Mouse (Mus musculus) layer of hippocampus, postnatal 14 days (tissue): ENCODE measurements around the gene Prodh2. TPM values are rescaled to one million over a fixed set of nuclear protein-coding genes. Genes with fewer than 3 reads are reported as not detected.

Experiments used
- DNase-seq, 2 experiments: peaks; one replicate each; pipeline ENCODE4 v3.0.0; 2021 to 2022; ENCODE audit warnings: low spot score in 2 of 2, mixed read lengths in 1 of 2
- microRNA-seq, 2 experiments: library from miRNA; unstranded; fragments of <30 nt; microRNA quantifications; one replicate each; pipeline ENCODE4 v1.2.0; 2021
- total RNA-seq, 2 experiments: library from RNA; stranded (reverse); gene quantifications; 2 replicates each; pipeline ENCODE4 v1.2.3; 2021

The Prodh2 gene
- total RNA-seq, 2 experiments from 2014 or later: not detected

GRCm38 (mm10) chr7:30544327-30544726 is 50.9 kb downstream of the Prodh2 start:
- DNase-seq: no peak

- no peak for DNase-seq
Observed at GRCm38 (mm10) chr7:30549880-30550279, 56.5 kb downstream of the Prodh2 start.

- no peak for DNase-seq
Observed at GRCm38 (mm10) chr7:30550603-30551002, 57.2 kb downstream of the Prodh2 start.

DNA sequence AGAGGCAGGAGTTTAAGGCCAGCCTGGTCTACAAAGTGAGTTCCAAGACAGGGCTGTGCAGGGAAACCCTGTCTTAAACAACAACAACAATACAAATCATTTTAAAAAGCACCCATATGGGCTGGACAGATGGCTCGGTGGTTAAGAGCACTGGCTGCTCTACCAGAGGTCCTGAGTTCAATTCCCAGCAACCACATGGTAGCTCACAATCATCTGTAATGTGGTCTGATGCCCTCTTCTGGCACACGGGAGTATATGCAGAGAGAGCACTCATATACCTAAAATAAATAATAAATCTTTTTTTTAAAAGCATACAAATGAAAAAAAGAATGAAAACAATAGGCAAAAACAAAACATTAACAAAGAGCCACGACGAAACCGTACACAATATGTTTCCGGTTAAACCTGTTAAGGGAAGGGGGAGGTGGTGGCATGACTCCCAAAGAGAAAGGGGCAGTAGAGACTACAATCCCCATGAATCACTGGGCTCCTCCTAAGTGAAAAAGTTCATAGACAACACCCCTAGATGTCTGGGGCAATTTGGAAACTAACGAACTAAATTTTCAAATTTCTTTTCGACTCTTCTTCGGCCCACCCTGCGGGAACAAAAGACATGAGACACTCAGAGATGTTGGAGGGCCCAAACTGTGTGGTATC is 58.2 kb downstream of the Prodh2 start:
- DNase-seq: no peak

GRCm38 (mm10) chr7:30552102-30553020 is 58.9 kb downstream of the Prodh2 start, which contains the start of the genes Hspb6 and Proser3:
Gene Hspb6 (plus strand): TSS chr7:30552178.
Gene Proser3 (minus strand): TSS chr7:30552299.
- DNase-seq: peak; percentile 97 to 99

DNA sequence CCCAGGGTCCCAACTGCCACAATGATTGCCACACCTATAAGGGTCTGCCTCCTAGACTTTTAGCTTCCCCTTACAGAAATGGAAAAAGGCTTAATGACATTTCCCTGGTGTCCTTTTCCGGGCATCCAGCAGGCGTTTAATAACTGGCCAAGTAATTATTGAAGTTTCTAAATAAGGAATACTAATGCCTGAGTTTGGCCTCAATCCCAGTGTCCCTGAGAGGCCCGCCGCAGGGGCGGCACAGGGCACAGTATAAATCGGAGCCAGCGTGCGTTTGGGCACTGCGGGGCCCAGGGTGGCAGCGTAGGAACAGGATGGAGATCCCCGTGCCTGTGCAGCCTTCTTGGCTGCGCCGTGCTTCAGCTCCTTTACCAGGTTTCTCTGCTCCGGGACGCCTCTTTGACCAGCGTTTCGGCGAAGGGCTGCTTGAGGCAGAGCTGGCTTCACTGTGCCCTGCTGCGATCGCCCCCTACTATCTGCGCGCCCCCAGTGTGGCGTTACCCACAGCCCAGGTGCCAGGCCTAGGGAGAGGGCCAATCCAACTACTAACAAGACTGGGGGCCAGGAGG is 59.7 kb downstream of the Prodh2 start:
- DNase-seq: no peak

- no peak for DNase-seq
Observed at GRCm38 (mm10) chr7:30553810-30554584, 60.6 kb downstream of the Prodh2 start.

DNA sequence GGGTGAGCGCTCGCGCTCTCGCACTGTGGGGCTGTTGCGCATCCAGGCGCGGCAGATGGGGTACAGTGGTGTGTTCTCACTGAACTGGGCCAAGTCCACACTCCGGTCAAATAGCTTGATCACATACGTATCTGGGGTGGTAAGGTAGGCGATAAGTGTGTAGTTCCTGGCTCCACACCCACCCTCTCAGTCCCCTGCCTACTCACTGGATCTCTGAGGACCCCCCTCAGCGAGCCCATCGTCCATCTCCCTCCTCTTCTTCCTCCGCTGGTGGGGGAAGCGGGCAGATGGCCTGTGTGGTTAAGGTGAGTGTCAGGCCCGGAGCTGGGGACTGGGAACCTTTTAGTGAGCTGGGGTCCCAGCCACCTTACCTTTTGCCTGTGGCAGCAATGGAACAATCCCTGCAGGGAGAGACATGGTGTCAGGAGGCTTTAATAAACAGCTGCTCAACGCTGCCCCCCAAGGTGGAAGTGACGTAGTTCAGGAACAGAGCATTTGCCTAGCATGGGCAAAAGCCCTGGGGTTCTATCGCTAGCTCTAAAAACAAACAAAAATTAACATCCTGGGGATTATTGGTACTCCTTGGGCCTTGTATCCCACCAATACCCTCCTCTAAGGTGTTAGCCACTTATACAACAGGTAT is 63.6 kb downstream of the Prodh2 start:
- DNase-seq: no peak

GRCm38 (mm10) chr7:30557901-30558514 is 64.6 kb downstream of the Prodh2 start:
- no peak for DNase-seq

DNA sequence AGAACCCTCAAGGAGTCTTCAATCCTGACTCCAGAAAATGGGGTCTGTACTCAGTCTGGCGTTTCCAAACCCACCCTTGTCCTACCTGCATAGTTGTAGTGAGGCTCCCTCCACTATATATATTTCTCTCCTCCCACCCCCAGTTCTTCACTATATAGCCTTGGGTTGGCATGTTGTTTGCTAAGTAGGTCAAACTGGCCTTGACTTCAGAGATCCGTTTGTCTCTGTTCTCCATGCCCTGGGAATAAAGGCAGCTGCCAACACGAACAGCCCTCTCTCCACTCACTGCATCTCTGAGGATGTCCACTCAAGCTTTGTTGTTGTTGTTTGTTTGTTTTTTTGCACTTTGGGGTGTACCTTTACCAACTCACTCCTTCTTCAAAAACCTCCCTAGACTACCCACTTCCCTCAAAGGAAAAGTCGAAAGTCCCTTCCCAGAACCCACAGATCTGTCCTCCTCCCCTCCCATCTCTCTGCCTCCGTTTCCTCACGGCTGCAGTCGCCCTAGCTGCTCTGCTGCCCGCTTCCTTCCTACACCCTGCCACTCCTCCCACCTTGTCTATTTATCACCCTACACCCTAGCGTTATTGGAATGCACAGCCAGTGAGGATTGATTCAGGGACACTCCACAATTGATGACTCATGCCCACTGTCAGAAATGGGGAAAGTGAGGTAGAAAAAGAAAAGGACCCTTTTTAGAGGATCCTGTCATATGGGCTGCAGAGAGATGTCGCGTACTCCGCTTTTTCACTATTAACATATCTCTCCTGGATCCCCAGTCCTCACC is 65.4 kb downstream of the Prodh2 start:
- no peak for DNase-seq

GRCm38 (mm10) chr7:30559443-30559954 is 66.1 kb downstream of the Prodh2 start, which contains the start of gene Lin37:
Gene Lin37 (minus strand): TSS chr7:30559838.
- DNase-seq: peak; percentile 95 to 99

DNA sequence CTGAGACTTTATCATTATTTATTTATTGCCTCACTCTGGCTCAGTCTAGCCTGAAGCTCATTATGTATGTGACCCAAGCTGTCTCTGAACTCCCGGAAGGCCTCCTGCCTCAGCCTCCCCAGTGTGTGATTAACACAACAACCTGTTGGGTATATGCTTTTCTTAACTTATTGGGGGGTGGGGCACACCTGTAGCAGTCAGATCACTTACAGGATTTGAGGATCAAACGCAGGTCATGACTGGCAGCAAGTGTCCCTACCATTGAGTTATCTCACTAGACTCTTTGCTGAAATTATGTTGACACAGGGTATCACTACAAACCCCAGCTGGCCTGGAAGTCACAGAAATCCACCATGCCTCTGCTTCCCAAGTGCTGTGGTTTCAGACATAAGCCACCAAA is 66.9 kb downstream of the Prodh2 start:
- DNase-seq: no peak

- DNase-seq: no peak
Observed at GRCm38 (mm10) chr7:30562526-30563116, 69.2 kb downstream of the Prodh2 start.

Small RNA genes within 50 kb of the gene (microRNA-seq; reads per million reads assigned to microRNA genes)
- 0.23 to 0.28 reads per million in 2 experiments for gene Gm38670

Other genes with a start within 250 kb of the Prodh2 start
- under 1 TPM; 0.35 to 0.67 TPM for gene Thap8, start 213.5 kb upstream of the Prodh2 start, total RNA-seq
- gene Wdr62, start 213.2 kb upstream of the Prodh2 start, total RNA-seq: 1 to 10 TPM; 2.7 to 3.0 TPM
- gene Clip3, start 201.9 kb upstream of the Prodh2 start, total RNA-seq: 100 to 1,000 TPM; 501 to 515 TPM
- 10 to 100 TPM; 41.6 to 45.9 TPM for gene Alkbh6, start 184.9 kb upstream of the Prodh2 start, total RNA-seq
- gene Syne4, start 178.8 kb upstream of the Prodh2 start, total RNA-seq: 1 to 10 TPM; 4.2 to 5.8 TPM
- under 1 TPM; 0.43 to 0.74 TPM for gene E130208F15Rik, start 171.9 kb upstream of the Prodh2 start, total RNA-seq
- gene Sdhaf1, start 169.7 kb upstream of the Prodh2 start, total RNA-seq: 1 to 10 TPM; 7.8 to 8.9 TPM
- gene Lrfn3, start 130.8 kb upstream of the Prodh2 start, total RNA-seq: 10 to 100 TPM; 32.5 to 35.5 TPM
- gene Tyrobp, start 79.9 kb upstream of the Prodh2 start, total RNA-seq: 10 to 100 TPM; 26.7 to 30.1 TPM
- not detected for gene Hcst, start 73.8 kb upstream of the Prodh2 start, total RNA-seq
- gene Nfkbid, start 71.9 kb upstream of the Prodh2 start, total RNA-seq: 1 to 10 TPM; 3.7 to 3.8 TPM
- gene Aplp1, start 48.1 kb upstream of the Prodh2 start, total RNA-seq: 100 to 1,000 TPM; 981 to 987 TPM
- 10 to 100 TPM in 1 of 2 experiments, 1 to 10 TPM in 1; 8.5 to 15.5 TPM for gene Kirrel2, start 35.9 kb upstream of the Prodh2 start, total RNA-seq
- 1 to 10 TPM; 1.2 to 1.3 TPM for gene Nphs1, start 35.3 kb upstream of the Prodh2 start, total RNA-seq
- gene Arhgap33, start 41.4 kb downstream of the Prodh2 start, total RNA-seq: 100 to 1,000 TPM; 160 to 163 TPM
- 1 to 10 TPM; 6.2 to 6.6 TPM for gene Hspb6, start 58.6 kb downstream of the Prodh2 start, total RNA-seq
- 1 to 10 TPM; 4.9 to 5.9 TPM for gene Proser3, start 58.7 kb downstream of the Prodh2 start, total RNA-seq
- 10 to 100 TPM; 34.1 to 43.4 TPM for gene Lin37, start 66.2 kb downstream of the Prodh2 start, total RNA-seq
- gene U2af1l4, start 69.7 kb downstream of the Prodh2 start, total RNA-seq: 10 to 100 TPM; 57.4 to 62.5 TPM
- 1 to 10 TPM; 4.7 to 5.3 TPM for gene Gm49396, start 69.7 kb downstream of the Prodh2 start, total RNA-seq
- 10 to 100 TPM; 77.0 to 84.1 TPM for gene Psenen, start 70.0 kb downstream of the Prodh2 start, total RNA-seq
- 1 to 10 TPM; 2.1 to 3.7 TPM for gene Igflr1, start 71.8 kb downstream of the Prodh2 start, total RNA-seq
- gene Kmt2b, start 95.1 kb downstream of the Prodh2 start, total RNA-seq: 10 to 100 TPM; 46.1 to 54.4 TPM
- not detected for gene Zbtb32, start 105.3 kb downstream of the Prodh2 start, total RNA-seq
- under 1 TPM in 1 of 2 experiments, not detected in 1; 0.52 TPM for gene Upk1a, start 119.2 kb downstream of the Prodh2 start, total RNA-seq
- 100 to 1,000 TPM; 793 to 817 TPM for gene Cox6b1, start 132.5 kb downstream of the Prodh2 start, total RNA-seq
- not detected for gene Etv2, start 142.2 kb downstream of the Prodh2 start, total RNA-seq
- gene Rbm42, start 156.7 kb downstream of the Prodh2 start, total RNA-seq: 10 to 100 TPM; 70.4 to 75.5 TPM
- gene Haus5, start 171.4 kb downstream of the Prodh2 start, total RNA-seq: 1 to 10 TPM; 4.5 to 5.0 TPM
- gene Pmis2, start 178.0 kb downstream of the Prodh2 start, total RNA-seq: not detected
- gene 2200002J24Rik, start 205.3 kb downstream of the Prodh2 start, total RNA-seq: not detected
- 1 to 10 TPM in 1 of 2 experiments, under 1 TPM in 1; 0.79 to 1.4 TPM for gene Atp4a, start 218.6 kb downstream of the Prodh2 start, total RNA-seq
- 100 to 1,000 TPM; 127 to 143 TPM for gene Tmem147, start 235.9 kb downstream of the Prodh2 start, total RNA-seq